Mouse (Mus musculus): ENCODE measurements around the gene Ctdnep1. TPM values are rescaled to one million over a fixed set of nuclear protein-coding genes. Genes with fewer than 3 reads are reported as not detected.

Gene Ctdnep1
- total RNA-seq, 1 experiment from 2014 or later, result 42.8 TPM

DNA sequence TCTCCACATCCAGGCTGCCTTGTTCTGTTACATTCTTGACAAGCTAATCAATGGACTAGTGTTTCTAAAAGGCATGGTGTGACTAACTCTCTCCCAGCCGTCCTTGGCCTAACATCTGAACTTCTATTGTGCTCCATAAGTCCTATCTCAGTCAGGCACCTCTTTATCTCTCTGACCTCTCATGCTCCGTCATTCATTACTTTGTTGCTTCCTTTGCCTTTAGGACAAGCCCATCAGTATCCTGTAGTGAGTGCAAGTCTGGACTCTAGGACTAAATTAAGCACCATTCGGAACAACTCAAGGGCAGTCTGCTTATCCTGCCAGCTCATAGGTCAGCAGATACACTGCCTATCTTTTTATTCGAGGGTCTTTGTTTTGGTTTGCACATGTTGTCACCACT lies 4.7 kb upstream of the Ctdnep1 start:
- no peak for ATAC-seq (ENCODE audit: extremely low read depth, insufficient number of reproducible peaks, low FRiP score, poor library complexity, severe bottlenecking)

DNA sequence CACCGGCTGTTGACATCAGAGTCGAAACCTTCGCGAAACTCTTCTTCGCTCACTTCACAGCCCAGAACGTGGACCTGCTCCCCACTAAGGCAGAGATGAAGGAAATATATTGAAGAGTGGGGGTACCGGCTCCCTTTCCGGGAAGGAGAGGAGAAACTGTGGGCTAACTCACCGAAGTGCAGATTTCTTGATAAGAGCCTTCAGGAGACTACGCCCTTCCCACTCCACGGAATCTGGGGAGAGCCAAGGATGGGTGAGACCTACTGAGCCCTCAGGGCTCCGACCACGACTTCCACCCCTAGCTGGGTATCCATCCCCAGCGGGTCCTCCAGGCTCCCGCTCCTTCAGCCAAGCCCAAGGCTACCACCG lies 1.1 kb upstream of the Ctdnep1 start:
- no peak for ATAC-seq (ENCODE audit: extremely low read depth, insufficient number of reproducible peaks, low FRiP score, poor library complexity, severe bottlenecking)

DNA sequence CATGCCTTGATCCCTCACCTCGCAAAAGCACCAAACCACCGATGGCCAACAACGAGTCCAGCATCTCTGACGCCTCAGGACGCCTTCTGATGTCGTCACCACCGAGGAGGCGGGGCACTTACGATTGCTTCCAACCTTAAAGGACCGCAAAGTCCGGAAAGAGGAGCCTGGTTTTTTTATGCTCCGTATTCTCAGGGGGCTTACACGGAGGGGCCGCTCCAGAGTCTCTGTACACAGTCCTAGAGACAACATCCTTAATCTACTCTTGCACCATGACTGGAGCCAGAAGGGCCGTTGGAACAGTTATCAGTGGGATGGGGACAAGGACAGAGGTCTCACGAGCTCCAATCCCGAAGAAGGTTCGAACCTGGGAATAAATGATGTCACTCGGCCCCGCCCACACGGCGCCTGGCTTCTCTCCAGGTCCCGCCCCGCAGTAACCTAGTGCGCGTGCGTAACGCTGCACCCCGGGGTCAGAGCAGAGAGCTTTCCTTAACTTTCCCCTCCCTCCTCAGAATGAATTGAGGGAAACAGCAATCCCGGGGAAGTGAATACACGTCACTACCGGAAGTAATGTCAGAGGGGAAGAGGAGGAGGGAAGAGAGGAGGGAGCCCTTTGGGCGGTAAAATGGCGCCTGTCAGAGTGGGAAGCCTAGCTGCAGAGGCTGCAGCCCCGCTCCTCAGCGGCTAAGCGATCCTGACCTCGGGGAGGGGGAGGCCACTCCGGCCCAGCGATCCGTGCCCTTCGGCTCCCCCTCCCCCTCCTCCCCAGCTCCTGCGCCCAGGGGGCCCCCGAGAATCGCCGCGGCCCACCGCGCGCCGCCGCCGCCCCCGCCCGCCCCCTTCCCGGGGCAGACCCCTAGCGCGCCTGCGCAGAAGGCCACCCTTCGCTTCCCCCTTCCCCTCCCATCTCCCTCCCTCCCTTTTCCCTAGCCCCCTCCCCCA lies 488 bp upstream of the Ctdnep1 start:
- peak; percentile 80 for ATAC-seq (ENCODE audit: extremely low read depth, insufficient number of reproducible peaks, low FRiP score, poor library complexity, severe bottlenecking)

DNA sequence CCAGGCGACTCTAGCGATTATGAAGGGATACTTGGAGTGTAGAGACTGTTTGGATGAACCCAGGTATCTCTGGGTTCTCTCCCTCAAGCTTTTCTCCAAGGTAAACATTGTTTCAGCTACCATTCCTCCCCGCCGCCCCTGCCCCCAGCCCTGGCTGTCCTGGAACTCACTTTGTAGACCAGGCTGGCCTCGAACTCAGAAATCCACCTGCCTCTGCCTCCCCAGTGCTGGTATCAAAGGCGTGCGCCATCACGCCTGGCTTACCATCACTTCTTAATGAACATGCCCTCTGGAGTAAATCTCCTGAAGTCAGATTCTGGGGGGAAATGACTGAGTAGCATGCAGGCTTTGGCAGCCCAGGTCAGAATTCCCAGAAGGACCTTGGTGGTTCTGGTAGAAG lies 1.3 kb downstream of the Ctdnep1 start, which contains the start of gene Elp5:
TSS of gene Elp5 (minus strand) at position 293 of the 400 bp plus-strand sequence.
- no peak for ATAC-seq (ENCODE audit: extremely low read depth, insufficient number of reproducible peaks, low FRiP score, poor library complexity, severe bottlenecking)

DNA sequence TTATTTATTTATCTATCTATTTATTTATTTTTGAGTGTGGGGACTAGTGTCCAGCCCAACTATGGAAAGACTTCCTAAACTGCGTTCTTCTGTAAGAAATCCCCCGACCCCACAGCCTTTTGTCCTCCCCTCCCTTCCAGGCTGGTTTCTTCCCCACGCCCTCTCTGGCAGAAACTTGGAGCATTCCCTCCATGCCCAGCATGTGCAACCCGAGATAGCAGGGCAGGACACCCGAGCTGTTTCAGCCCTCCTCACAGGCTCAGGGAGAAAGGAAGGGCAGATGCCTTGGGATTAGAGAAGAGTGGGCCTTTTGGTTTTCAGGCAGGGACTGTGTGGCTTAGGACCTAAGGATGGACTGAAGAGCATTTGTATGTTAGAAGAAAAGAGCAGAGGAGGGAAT lies 1.9 kb downstream of the Ctdnep1 start:
- ATAC-seq (ENCODE audit: extremely low read depth, insufficient number of reproducible peaks, low FRiP score, poor library complexity, severe bottlenecking), result no peak

DNA sequence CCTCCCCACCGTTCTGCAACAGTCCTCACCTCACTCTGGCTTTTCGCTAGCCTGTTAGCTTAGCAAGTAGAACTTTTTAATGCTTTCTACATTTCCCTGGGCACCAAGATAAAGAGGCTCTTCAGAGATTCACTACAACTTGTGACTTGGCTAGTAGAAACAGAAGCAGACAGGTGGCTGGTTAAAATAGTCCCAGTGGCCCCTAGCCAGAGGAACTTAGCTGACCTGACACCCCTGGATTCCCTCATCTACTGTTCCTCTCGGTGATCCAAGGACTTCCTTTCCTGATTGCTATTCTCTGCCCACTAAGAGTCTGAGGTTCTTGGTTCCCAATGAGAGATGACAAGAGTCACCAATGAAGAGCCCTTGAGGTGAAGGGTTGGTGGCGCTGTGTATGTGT lies 2.4 kb downstream of the Ctdnep1 start:
- ATAC-seq (ENCODE audit: extremely low read depth, insufficient number of reproducible peaks, low FRiP score, poor library complexity, severe bottlenecking), result no peak

DNA sequence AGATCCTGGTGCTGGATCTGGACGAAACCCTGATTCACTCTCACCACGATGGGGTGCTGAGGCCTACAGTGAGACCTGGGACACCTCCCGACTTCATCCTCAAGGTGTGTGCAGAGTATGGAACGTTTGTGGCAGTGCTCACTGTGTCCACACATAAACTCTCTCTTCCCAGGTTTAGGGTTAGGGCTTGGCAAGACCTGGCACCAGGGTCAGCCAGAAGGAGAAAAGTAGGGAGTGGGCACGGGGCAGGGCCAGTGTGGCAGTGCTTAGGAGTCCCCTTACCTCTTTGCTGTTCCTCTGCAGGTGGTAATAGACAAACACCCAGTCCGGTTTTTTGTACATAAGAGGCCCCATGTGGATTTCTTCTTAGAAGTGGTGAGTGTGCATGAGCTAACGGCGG lies 3.5 kb downstream of the Ctdnep1 start:
- ATAC-seq (ENCODE audit: extremely low read depth, insufficient number of reproducible peaks, low FRiP score, poor library complexity, severe bottlenecking), result no peak

DNA sequence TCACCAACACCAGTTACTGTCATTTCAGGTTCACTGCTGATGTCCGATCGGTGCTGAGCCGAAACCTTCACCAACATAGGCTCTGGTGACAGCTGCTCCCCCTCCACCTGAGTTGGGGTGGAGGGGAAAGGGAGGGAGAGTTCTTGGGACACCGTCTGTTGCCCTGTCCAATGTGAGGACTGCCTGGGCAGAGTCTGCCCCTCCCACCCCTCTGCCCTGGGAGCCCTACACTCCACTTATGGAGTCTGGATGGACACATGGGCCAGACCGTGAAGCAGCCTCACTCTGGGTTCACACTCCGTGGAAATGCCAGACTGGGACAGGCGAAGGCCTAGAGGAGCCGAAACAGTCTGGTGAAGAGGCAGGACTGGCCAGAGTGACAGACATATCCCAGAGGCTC lies 9.0 kb downstream of the Ctdnep1 start:
- ATAC-seq (ENCODE audit: extremely low read depth, insufficient number of reproducible peaks, low FRiP score, poor library complexity, severe bottlenecking), result no peak

DNA sequence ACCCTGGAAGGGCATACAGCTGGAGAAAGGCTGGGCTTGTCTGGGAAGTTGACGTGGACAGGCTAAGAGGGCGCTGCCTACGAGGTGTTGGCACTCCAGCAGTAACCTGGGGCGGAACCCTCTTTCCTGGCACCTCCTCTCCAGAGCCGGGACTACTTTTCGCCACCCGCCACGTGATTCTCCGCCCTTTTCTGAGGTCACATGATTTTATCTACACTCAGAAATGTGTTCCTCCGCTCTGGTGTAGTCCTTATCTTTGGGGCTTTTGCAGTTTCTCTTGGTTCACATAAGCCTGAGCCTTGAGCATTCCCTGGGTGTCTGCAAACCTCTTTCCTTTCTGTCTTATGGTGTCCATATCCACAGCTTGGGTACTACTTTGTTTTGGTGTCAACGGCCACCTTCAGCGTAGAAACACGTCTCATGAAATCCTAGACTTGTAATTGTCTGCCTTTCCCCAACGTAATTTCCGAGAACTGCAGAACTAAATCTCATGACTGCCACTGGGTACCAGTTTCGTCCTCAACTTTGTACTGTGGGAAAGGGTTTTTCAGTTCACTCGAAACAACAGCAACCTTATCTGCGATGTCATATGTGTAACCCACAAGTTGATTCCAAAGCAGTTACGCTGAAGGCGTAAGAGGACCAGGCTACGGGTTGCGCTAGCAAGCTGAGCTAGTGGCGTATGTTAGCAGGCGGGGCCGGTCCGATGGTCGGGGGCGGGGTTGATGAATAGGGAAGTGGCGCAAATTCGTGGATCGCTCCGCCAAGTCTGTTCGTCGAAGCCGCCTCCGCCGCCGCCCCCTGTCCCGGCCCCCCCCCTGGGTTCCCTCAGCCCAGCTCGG lies 10.1 kb downstream of the Ctdnep1 start, which contains the start of gene Gabarap:
TSS of gene Gabarap (plus strand) at position 294 of the 842 bp plus-strand sequence.
- ATAC-seq (ENCODE audit: extremely low read depth, insufficient number of reproducible peaks, low FRiP score, poor library complexity, severe bottlenecking), result peak; percentile 70

DNA sequence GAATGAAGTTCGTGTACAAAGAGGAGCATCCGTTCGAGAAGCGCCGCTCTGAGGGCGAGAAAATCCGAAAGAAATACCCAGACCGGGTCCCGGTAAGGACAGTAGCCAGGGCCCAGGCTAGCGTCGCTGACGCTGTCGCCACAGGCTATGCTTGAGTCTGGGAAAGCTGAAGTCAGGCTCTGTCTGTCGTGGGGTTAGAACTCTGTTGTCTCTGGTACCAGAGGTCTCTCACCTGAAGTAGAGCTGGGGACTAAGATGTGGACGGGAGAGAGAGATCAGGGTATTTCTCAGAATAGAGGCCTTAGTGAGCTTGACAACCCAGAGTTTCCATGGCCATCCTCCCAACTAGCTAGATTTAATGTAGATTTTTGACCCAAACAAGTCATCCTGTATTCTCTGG lies 10.8 kb downstream of the Ctdnep1 start:
- ATAC-seq (ENCODE audit: extremely low read depth, insufficient number of reproducible peaks, low FRiP score, poor library complexity, severe bottlenecking), result no peak

DNA sequence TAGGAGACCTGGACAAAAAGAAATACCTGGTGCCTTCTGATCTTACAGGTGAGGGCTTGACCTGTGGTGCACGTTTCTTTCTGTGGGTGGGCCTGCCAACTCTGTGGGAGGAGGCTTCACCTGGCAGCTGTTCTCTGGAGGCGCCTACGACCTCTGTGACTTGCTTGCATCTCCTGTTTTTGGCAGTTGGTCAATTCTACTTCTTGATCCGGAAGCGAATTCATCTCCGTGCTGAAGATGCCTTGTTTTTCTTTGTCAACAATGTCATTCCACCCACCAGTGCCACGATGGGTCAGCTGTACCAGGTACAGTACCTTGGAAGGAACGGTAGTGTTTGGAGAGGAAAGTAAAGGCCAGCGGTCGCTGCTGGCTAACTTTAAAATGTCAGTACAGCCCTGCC lies 11.4 kb downstream of the Ctdnep1 start:
- ATAC-seq (ENCODE audit: extremely low read depth, insufficient number of reproducible peaks, low FRiP score, poor library complexity, severe bottlenecking), result no peak

DNA sequence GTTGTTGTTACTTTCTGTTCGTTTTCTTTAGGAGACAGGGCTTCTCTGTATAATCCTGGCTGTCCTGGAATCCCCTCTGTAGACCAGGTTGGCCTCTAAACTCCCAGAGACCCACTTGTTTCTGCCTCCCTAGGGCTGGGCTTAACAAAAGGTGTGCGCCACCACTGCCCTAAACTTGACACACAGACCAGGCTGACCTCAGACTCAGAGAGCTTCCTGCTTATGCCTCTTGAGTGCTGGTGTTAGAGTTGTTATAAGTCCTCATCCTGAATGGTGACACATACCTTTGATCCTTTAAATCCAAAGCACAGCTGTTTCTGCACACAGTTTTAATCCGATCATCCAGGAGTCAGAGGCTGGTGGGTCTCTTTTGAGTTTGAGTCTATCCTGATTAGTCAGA lies 12.0 kb downstream of the Ctdnep1 start:
- ATAC-seq (ENCODE audit: extremely low read depth, insufficient number of reproducible peaks, low FRiP score, poor library complexity, severe bottlenecking), result no peak

DNA sequence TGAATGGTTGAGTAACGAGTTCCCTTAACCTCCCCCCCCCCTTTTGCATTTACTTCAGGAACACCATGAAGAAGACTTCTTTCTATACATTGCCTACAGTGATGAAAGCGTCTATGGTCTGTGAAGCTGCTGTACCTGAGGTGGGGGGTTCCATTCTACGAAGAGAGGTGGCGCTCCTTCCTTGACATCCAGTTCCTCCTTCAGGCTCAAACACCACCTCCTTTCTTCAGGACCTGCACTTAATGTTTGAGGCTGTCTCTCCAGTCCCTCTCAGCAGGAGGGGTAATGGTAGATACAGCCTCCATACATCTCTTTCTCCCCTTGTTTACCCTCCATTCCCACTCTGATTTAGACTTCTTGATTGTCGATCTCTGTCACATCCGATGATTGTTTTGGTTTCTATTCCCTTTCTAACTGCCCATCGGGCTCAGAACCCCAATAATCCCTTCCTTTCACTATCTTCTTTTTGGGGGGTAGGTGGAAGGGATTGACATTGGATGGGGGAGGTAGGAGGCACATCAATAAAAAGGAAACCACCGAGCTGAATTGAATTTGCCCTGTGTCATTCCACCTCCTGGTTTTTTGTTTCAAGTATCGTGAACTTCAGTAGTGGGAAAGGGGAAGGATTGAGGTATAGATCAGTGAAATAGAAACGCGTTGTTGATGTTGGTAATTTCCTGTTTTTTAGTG lies 13.6 kb downstream of the Ctdnep1 start:
- ATAC-seq (ENCODE audit: extremely low read depth, insufficient number of reproducible peaks, low FRiP score, poor library complexity, severe bottlenecking), result no peak

DNA sequence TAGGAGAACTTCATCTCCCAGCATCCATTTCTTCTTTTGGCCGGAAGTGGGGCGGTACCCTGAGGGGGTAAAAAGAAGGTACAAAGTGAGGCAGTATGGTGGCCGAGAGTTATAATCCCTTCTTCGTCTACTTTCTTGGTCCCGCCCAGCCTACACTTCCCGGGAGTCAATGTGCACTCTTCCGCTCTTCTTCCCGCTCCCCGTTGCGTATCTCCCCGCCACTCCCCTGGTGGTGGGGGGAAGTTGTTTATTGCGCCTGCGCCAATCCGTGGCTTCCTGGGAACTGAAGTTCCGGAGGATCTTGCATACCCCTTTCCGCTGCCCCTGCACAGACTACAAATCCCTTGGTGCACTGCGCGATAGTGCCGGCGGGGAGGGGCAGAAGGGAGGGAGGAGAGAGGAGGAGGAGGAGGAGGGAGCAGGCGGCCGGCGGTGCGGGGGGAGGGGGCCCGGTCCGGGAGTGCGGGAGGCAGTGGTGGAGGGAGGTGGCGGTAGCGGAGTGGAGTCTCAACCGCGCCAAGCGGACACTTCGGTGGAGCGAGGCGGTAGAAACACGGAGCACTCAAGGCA lies 14.5 kb downstream of the Ctdnep1 start, which contains the start of gene Phf23:
TSS of gene Phf23 (plus strand) at position 387 of the 570 bp plus-strand sequence.
- ATAC-seq (ENCODE audit: extremely low read depth, insufficient number of reproducible peaks, low FRiP score, poor library complexity, severe bottlenecking), result peak; percentile 62

DNA sequence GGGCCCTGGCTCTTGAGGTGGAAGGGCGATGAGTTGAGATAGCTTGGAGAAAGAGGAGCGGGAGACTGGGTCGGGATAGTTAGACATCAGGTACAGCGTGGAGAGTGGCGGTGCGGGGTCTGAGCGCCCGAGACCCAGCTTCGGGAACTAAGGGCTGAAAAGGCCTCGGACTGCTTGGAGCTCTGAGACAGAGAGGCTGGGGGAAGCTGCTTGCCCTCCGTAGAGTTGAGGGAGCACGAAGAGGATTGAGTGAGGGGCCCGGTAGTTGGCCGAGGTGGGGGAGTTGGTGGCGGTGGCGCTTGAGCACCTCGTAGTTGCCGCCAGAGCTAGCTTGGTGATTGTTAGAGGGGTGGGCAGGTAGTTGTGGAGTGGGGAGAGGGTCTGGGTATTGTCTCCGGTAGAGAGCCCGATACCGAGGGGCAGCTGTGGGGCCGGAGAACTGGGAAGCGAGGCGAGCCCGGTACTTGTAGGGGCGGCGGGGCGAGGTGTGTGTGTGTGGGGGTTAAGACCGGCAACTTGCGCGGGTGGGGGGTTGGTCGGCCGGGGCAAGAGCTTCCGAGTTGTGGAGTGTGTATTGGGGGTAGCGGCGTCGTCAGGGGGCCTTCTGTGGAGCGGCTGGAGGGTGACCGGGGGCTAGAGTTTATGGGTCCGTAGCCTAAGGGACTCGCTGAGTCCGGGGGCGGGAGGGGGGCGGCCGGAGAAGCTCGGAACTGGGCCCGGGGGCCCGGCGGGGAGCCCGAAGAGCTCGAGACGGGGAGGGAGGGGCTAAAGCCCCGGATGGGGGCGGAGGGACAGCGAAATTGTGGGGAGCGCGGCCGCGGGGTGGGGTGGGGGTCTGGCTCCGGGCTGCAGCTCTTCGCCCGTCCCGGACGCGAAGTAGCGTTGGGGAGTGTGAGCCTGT lies 15.5 kb downstream of the Ctdnep1 start:
- no peak for ATAC-seq (ENCODE audit: extremely low read depth, insufficient number of reproducible peaks, low FRiP score, poor library complexity, severe bottlenecking)

DNA sequence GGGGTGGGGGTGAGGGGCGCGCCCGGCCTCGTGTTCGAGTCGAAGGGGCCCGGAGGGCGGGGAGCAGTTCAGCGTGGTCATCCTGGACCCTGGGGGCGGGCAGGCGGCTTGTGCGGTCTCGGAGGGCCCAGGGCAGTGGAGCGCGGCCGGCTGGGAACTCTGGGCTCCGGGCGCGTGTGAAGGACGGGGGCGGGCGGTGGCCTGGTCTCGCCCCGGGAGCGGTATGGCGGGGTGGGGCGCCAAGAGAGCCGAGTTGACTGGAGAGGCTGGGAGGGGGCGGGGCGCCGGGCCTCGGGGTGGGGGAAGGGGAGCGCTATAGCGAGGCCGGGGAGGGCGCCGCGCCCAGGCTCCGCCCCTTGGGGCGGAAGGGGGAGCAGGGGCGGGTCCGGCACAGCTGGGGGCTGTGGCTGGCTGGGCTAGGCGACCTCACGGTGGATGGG lies 16.1 kb downstream of the Ctdnep1 start:
- ATAC-seq (ENCODE audit: extremely low read depth, insufficient number of reproducible peaks, low FRiP score, poor library complexity, severe bottlenecking), result peak; percentile 15; the same call in 1 of the 2 replicates

DNA sequence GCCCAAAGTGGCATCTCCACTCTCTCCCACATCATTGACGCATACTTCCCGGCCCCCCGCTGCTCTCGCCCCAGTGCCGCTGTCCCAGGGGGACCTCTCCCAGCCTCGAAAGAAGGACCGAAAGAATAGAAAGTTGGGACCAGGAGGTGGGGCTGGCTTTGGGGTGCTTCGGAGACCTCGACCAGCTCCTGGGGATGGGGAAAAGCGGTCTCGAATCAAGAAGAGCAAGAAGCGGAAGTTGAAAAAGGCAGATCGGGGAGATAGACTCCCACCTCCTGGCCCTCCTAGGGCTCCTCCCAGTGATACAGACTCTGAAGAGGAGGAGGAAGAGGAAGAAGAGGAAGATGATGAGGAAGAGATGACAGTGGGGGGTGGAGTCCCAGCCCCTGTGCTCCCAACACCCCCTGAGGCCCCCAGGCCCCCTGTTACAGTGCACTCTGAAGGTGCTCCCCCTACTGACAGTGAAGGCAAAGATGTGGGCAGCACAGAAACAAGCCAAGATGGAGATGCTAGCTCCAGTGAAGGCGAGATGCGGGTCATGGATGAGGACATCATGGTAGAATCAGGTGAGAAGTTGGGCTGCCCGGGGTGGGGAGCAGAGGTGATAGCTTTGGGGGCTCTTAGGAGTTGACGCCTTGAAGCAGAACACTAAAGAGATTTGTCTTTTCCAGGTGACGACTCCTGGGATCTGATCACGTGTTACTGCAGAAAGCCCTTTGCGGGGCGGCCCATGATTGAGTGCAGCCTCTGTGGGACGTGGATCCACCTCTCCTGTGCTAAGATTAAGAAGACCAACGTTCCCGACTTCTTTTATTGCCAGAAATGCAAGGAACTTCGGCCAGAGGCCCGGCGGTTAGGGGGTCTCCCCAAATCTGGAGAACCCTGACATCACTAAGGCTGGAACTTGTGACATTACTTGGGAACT lies 17.9 kb downstream of the Ctdnep1 start:
- no peak for ATAC-seq (ENCODE audit: extremely low read depth, insufficient number of reproducible peaks, low FRiP score, poor library complexity, severe bottlenecking)
